In genomic region chr1:91800967-91801843, GRCm38 (mm10) we compare ENCODE assay signal across 8 mouse cellular contexts. TPM values are rescaled to one million over a fixed set of nuclear protein-coding genes. Genes with fewer than 3 reads are reported as not detected.
DNase-seq lines count a peak whose midpoint lies in the region; ATAC-seq and TF ChIP-seq lines count a peak whose summit lies in the region.

Twist2 (plus strand) TSS chr1:91801461.

- H3K4me1 ChIP-seq in embryonic fibroblast, embryonic 13.5 days (ENCODE audit: control insufficient read depth, insufficient read depth, low read length): peaks cover 6% of the 10 kb centered on the region; the same call in 1 of the 2 replicates
- H3K4me1 ChIP-seq in heart, embryonic 15.5 days (replicated peaks): peaks cover 22% of the 10 kb centered on the region
- peaks cover 4% of the 10 kb centered on the region for H3K4me1 ChIP-seq in small intestine, adult 2 months (ENCODE audit: control insufficient read depth, insufficient read depth, insufficient read length, low read length)

- peak within 1 kb of the TSS; percentile 90 for H3K27ac ChIP-seq in embryonic fibroblast, embryonic 13.5 days (ENCODE audit: insufficient read depth, low read length)
- no peak within 1 kb of the TSS for H3K27ac ChIP-seq in heart, embryonic 15.5 days
- no peak within 1 kb of the TSS for H3K27ac ChIP-seq in small intestine, adult 2 months (ENCODE audit: insufficient read depth, low read depth, low read length)

- peak within 1 kb of the TSS; percentile 96 for H3K4me3 ChIP-seq in embryonic fibroblast, embryonic 13.5 days (ENCODE audit: insufficient read depth, low read length)
- peak within 1 kb of the TSS; percentile 56 for H3K4me3 ChIP-seq in heart, embryonic 15.5 days
- H3K4me3 ChIP-seq in small intestine, adult 2 months (ENCODE audit: low read depth, low read length): peak within 1 kb of the TSS; percentile 65

- ATAC-seq in heart, embryonic 15.5 days (replicated peaks; ENCODE audit: insufficient number of reproducible peaks, insufficient read depth, low FRiP score, low read depth): peak; percentile 50

- H3K9ac ChIP-seq in heart, embryonic 15.5 days: peak within 1 kb of the TSS; percentile 43

- H3K27me3 ChIP-seq in heart, embryonic 15.5 days: peaks cover 73% of the 10 kb centered on the region
- peaks cover 13% of the 10 kb centered on the region for H3K27me3 ChIP-seq in small intestine, adult 2 months (ENCODE audit: control insufficient read depth, insufficient read depth, low read length)

- H3K36me3 ChIP-seq in heart, embryonic 15.5 days: no peaks in the 10 kb centered on the region
- no peaks in the 10 kb centered on the region for H3K36me3 ChIP-seq in small intestine, adult 2 months (ENCODE audit: control insufficient read depth, insufficient read depth, low read length)

- H3K4me2 ChIP-seq in heart, embryonic 15.5 days: peak within 1 kb of the TSS; percentile 88

- TF ChIP-seq CTCF in embryonic fibroblast, embryonic 13.5 days (IDR thresholded peaks at IDR 0.05; ENCODE audit: borderline replicate concordance, insufficient read depth, low read length): no peak
- no peak for TF ChIP-seq CTCF in small intestine, adult 2 months (IDR thresholded peaks at IDR 0.05; ENCODE audit: extremely low read depth, insufficient read length, insufficient replicate concordance, low read depth, low read length)

- DNase-seq in kidney, adult 18-20 months: peak; percentile 10
- DNase-seq in kidney, adult 11 months: no peak
- DNase-seq in kidney, postnatal 14 days: peak; percentile 55
- DNase-seq in lung, postnatal 4 days: peak; percentile 59 to 80
- DNase-seq in frontal cortex, postnatal 14 days (ENCODE audit: low spot score in 2 of 2): no peak

- under 1% methylated on average over 71 of the region's 77 CpGs for WGBS in heart, embryonic 15.5 days
- 2% methylated on average over 75 of the region's 77 CpGs for WGBS in small intestine, adult 2 months

- no peaks in the 10 kb centered on the region for H3K9me3 ChIP-seq in heart, embryonic 15.5 days (replicated peaks)

- TF ChIP-seq POLR2A in embryonic fibroblast, embryonic 13.5 days (IDR thresholded peaks at IDR 0.05; ENCODE audit: low read depth, low read length): peak; percentile 79
- no peak for TF ChIP-seq POLR2A in small intestine, adult 2 months (IDR thresholded peaks at IDR 0.05; ENCODE audit: low read depth, low read length)

RNA-seq across cellular contexts. Expression of gene Twist2, which starts in this region (rescaled TPM):
- 57.2 and 67.7 TPM in 2 replicates for polyA plus RNA-seq in embryonic fibroblast, embryonic 13.5 days (2011; ENCODE audit: insufficient read length, low read depth, missing spikeins)
- polyA plus RNA-seq in heart, embryonic 15.5 days (2015; fragmentation: Nextera tagmentation; extraction: Ambion mirVana): 2.9 and 5.2 TPM in 2 replicates
- polyA plus RNA-seq in small intestine, adult 2 months (2012; rRNA removed): 2.7 and 3.3 TPM in 2 replicates

Comparison
In these comparisons a context has a peak if more than half of its experiments do, and no peak if none do; other contexts are left out.
1. DNase-seq: peak in kidney, adult 18-20 months (single experiment), kidney, postnatal 14 days (single experiment) and lung, postnatal 4 days (2 of 2); none in kidney, adult 11 months (single experiment) and frontal cortex, postnatal 14 days (0 of 2).
2. Peak in every context shown above with its lines, with median percentiles within 50 percentile points of each other: H3K4me3 ChIP-seq.